Mouse (Mus musculus) testis, adult 2 months (tissue): ENCODE results near the gene Orai3. TPM values are rescaled to one million over a fixed set of nuclear protein-coding genes. Genes with fewer than 3 reads are reported as not detected.
A peak's percentile ranks its signal among the peaks of the same experiment; 100 is the strongest.

Experiments
- H3K27ac ChIP-seq: fragments of 200-500 bp; 2 replicates; pipeline ENCODE4 v1.5.1; 2012; ENCODE audit warnings: low read depth, low read length; ENCODE audit not compliant: control insufficient read depth, insufficient read depth
- H3K27me3 ChIP-seq: fragments of 200-500 bp; 2 replicates; pipeline ENCODE4 v1.6.1; 2012; ENCODE audit warnings: mild to moderate bottlenecking, low read length, moderate library complexity; ENCODE audit not compliant: control insufficient read depth, insufficient read depth
- H3K36me3 ChIP-seq: fragments of 200-500 bp; 2 replicates; pipeline ENCODE4 v1.6.1; 2012; ENCODE audit warnings: mild to moderate bottlenecking, low read length; ENCODE audit not compliant: control insufficient read depth, insufficient read depth
- H3K4me1 ChIP-seq: fragments of 200-500 bp; 2 replicates; pipeline ENCODE4 v1.6.1; 2012; ENCODE audit warnings: low read length; ENCODE audit not compliant: control insufficient read depth, insufficient read depth
- H3K4me3 ChIP-seq: fragments of 200-500 bp; 2 replicates; pipeline ENCODE4 v1.5.1; 2012; ENCODE audit warnings: low read depth, mild to moderate bottlenecking, low read length, moderate library complexity, mixed read lengths; ENCODE audit not compliant: control insufficient read depth
- CTCF ChIP-seq: fragments of 200-500 bp; IDR thresholded peaks from 2 replicates; pipeline ENCODE4 v1.5.1; 2012; ENCODE audit warnings: low read depth, mild to moderate bottlenecking, inconsistent platforms, low read length, moderate library complexity; ENCODE audit not compliant: control insufficient read depth, insufficient read depth, insufficient replicate concordance
- POLR2A ChIP-seq: fragments of 200-500 bp; IDR thresholded peaks from 2 replicates; pipeline ENCODE4 v1.6.1; 2012; ENCODE audit warnings: low read depth, mild to moderate bottlenecking, inconsistent platforms, low read length, moderate library complexity; ENCODE audit not compliant: control insufficient read depth
- polyA plus RNA-seq: library from polyadenylated mRNA; depleted of rRNA; stranded (reverse); fragments of >200 nt; gene quantifications from 2 replicates; pipeline ENCODE4 v1.2.3, GENCODE M21; 2012

Gene Orai3
- polyA plus RNA-seq, 1 experiment = 13.9 TPM

DNA sequence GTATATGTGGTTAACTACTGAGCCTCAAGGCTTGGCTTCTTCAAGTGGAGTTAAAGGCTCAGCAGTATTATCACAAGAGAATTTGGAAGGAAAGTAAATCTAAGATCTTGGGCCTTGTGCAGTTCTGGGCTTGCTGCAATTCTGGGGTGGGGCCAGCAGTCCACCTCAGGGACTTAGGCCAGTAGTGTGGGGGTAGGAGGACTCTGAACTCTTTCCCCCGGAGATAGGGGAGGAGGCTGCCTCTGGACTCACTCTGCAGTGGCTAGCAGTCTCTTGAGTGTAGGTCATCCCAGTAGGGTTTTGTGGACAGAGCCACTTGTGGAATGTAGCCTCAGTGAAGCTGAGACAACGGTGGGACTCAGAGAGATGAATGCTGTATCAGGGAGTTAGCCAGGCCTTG lies 3.9 kb upstream of the Orai3 start:
- Histone ChIP-seq H3K27me3 (no peaks in the 10 kb centered on the region), H3K4me1 (peaks cover 29% of the 10 kb centered on the region), H3K27ac (no peak overlapping the region), H3K4me3 (no peak overlapping the region), H3K36me3 (no peaks in the 10 kb centered on the region)
- TF ChIP-seq POLR2A (no peak), CTCF (no peak)

DNA sequence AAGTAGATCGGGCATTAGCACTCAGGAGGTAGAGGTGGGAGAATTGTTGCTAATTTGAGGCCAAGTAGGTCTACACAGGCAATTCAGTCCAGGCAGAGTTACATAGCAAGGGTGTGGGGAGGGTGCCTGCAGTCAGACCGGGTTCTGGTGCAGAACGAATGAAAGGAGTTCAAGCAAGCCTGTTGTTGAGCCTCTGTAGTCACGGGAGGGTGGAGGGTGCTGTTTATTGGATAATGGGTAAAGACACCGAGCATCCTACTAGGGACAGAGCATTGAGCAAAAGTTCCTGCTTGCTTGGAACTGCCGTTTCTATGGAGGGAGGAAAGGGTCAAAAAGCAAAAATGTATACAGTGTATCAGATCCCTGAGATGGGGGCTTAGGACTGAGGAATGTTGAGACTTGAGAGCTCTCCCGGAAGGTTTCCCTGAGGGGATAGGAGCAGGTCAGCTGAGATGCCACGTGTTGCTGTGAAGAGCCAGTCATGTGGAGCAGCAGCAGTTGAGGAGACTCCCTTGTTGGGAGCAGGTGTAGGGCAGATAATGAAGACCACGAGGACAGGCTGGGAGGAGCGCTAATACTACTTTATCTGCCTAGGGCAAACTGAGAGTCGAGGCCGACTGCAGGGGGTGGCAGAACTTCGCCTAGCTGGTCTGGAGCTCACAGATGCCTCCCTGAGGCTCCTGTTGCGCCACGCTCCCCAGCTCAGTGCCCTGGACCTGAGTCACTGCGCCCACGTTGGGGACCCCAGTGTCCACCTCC lies 2.6 kb upstream of the Orai3 start:
- H3K4me3 ChIP-seq = peak overlapping the region; percentile 89
- H3K4me1 ChIP-seq = peaks cover 33% of the 10 kb centered on the region
- H3K27ac ChIP-seq = peak overlapping the region; percentile 98
- no peaks in the 10 kb centered on the region for H3K36me3 ChIP-seq
- no peaks in the 10 kb centered on the region for H3K27me3 ChIP-seq
- no peak for TF ChIP-seq CTCF
- no peak for TF ChIP-seq POLR2A

DNA sequence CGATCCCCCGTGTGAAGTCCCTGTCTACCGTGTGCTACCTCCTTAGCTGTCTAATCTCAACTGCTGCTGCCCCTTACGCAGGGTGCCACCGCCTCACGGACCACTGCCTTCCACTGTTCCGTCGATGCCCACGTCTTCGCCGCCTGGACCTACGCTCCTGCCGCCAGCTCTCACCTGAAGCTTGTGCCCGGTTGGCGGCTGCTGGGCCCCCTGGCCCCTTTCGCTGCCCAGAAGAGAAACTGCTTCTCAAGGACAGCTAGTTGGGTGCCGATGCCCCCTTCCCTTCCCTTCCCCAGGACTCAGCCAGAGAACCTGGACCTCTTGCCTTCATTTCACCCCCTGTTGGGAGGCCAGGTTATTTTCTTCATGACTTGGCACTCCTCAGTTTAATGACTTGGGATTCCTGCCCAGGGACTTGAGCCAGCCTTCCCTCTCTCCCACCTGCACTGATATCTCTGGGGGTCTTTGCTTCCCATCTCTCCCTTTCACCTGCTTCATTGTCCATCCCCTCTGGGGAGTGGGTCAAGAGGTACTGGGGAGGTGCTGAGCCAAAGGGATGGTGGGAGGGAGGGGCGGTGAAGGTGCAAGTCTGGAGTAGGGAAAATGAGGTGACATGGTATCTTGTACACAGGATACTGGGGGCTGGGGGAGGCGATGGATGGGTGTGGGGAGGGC lies 1.8 kb upstream of the Orai3 start:
- H3K27ac ChIP-seq = peak overlapping the region; percentile 98
- no peaks in the 10 kb centered on the region for H3K27me3 ChIP-seq
- TF ChIP-seq CTCF (no peak), POLR2A (peak; percentile 81; the same call in 1 of the 2 replicates)
- H3K4me1 ChIP-seq = peaks cover 33% of the 10 kb centered on the region
- no peaks in the 10 kb centered on the region for H3K36me3 ChIP-seq
- peak overlapping the region; percentile 89 for H3K4me3 ChIP-seq

DNA sequence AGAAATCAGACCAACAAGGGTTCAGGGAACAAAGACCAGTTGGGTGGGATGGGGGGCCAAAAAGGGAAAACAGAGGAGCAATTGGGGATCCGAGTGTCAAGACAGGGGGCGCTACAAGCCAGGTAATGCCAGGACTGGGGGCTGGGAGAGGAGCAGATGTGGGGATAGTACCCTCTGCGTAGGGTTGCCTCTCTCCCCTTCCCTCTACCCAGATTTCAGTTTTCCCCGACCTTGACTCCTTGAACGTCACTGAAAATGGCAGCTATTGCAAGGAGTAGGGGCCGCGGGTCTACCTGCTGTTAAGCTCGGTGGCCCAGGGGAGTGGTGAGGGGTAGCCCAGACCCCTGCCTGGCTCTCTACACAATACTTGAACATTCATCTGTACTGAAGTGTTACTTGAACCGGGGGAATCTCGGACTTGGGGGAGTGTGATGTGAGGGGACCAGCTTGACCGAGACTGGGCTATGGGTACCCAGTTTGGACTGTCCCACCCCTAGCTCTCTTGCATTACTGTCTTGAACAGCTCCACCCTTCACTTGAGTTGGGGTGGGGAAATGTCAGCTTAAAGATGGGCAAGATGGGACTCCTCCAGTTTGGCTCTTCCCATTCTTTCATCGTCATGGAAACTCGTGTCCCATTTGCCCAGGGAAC lies 1.1 kb upstream of the Orai3 start:
- peak; percentile 6; the same call in 1 of the 2 replicates for TF ChIP-seq POLR2A
- no peak for TF ChIP-seq CTCF
- peak overlapping the region; percentile 89 for H3K4me3 ChIP-seq
- peaks cover 33% of the 10 kb centered on the region for H3K4me1 ChIP-seq
- H3K36me3 ChIP-seq = no peaks in the 10 kb centered on the region
- H3K27me3 ChIP-seq = no peaks in the 10 kb centered on the region
- H3K27ac ChIP-seq = peak overlapping the region; percentile 98

DNA sequence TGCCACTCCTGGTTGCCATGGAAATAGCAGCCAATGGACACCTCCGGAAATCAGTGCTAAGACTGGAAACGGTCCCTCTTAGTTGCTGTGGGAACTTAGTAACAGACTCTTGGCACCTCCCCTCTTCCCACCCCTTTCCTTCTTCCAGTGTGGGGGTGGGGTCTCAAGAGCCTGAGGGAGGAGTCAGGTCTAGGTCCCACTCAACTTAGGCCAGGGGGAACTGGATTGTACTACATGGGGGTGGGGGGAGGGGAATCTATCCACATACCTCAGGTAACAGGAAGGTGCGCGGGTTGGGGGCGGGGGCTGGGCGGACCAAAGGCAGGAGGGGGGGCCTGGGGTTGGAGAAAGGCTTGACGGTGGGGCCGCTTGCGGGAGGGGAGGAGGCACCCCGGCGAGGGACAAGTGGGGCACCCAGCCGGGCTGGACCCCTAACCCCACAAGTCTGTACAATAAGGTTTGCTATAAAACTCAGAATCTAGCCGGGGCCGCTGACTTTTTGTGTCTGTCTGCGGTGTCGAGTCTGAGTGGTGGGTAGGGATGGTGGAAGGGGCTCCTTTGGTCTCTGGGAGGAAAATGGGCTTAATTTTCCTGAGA lies 520 bp upstream of the Orai3 start:
- peak overlapping the region; percentile 98 for H3K27ac ChIP-seq
- no peak for TF ChIP-seq CTCF
- TF ChIP-seq POLR2A = peak; percentile 0; the same call in 1 of the 2 replicates
- H3K4me3 ChIP-seq = peak overlapping the region; percentile 89
- peaks cover 33% of the 10 kb centered on the region for H3K4me1 ChIP-seq
- no peaks in the 10 kb centered on the region for H3K36me3 ChIP-seq
- H3K27me3 ChIP-seq = no peaks in the 10 kb centered on the region

DNA sequence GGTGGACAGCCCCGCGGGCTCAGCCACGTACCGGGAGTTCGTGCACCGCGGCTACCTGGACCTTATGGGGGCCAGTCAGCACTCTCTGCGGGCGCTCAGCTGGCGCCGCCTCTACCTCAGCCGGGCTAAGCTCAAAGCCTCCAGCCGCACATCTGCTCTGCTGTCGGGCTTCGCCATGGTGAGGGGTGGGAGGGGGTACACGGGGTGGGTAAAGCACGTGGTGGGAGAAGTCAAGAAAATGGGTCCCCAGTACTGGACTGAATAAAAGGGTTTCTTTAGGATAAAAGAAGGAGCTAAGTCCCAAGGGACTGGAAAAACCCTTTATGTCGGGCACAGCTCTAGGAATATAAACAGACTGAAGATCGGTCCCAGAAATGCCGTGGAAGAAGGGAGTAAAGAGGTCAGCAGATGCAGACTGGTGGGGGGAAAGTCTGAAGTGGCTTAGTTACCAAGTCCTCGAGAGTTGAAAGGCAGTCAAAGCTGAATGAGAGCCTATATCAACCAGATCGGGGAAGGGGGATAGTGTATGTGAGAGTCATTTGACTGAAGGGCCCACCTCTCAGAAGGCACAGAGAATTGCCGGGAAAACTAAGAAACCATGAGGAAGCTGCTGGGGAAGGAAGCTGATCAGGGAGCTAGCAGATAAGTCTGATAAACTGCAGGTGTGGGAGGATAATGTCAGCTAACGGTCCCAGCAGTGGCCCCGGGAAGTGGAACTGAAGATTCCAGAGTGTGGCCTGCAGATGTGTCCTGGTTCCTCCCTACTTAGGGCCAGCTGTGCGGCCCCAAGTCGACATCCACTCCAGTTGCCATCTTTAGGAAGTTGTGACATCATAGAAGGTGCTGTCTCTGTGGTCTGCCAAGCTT lies 657 bp downstream of the Orai3 start:
- Histone ChIP-seq H3K27ac (peak overlapping the region; percentile 97), H3K4me1 (peaks cover 33% of the 10 kb centered on the region)
- TF ChIP-seq POLR2A (peak; percentile 61; the same call in 1 of the 2 replicates), CTCF (no peak)

More for the DNA sequence above, 657 bp downstream of the Orai3 start:
- H3K4me3 ChIP-seq = peak overlapping the region; percentile 89
- H3K36me3 ChIP-seq = no peaks in the 10 kb centered on the region
- H3K27me3 ChIP-seq = no peaks in the 10 kb centered on the region
